Mouse (Mus musculus) cerebellum, postnatal 25 days (tissue): ENCODE results near the gene Smchd1.

Source experiments
- DNase-seq, 2 experiments: peaks; one replicate each; pipeline ENCODE4 v3.0.0; 2021; ENCODE audit warnings: mixed read lengths in 2 of 2

The Smchd1 gene

DNA sequence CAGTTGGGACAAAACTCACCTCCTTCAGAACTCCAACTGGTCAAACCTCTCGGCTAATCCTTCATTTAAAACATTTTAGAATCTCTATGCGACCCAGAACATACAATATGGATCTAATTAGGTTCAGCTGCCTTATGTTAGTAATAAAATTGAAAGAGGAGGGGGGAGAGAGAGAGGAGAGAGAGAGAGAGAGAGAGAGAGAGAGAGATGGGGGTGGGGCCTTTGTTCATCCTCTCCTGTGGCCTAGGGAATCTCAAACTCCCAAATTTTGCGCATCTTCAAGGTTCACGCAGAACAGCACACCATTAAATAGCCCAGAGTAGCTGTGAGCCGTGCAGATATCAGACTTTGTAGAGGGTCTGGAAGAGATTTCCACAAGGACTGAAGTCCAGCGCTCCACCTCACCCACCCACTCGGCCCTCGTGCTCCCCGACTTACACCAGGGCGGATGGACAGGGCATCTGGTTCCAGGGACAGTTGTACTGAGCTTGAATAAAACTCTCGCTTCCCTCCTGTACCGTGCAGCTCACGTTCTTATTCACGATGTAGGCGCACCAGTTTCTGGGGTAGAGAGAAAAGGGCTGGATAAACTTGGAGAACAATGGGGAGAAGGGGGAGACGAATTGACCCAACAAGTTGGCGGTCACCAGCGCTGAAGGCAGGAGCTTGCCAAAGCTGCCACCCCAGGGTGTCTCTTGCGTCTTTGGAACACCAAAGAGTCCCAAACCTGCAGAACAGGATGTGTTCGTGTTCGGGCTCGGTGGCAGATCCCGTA lies 165.2 kb downstream of the Smchd1 start:
- no peak for DNase-seq

DNA sequence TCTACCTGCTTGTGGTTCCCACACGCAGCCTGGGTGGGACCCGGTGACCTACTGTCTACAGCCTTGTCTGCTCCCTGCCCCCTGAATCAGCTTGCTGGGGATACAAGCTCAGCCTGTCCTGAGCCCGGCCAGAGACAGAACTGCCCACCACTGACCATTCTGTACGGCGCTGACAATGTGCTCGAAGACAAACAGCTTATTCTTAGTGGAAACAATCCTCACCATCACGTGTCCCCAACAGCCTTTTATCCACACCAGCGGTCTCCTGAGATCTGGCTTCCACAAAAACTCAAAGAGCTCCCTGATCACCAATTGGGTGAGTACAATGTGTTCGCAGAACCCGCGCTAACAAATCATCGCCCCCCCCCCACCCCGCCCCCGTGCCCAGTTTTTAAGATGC lies 166.0 kb downstream of the Smchd1 start:
- no peak for DNase-seq

DNA sequence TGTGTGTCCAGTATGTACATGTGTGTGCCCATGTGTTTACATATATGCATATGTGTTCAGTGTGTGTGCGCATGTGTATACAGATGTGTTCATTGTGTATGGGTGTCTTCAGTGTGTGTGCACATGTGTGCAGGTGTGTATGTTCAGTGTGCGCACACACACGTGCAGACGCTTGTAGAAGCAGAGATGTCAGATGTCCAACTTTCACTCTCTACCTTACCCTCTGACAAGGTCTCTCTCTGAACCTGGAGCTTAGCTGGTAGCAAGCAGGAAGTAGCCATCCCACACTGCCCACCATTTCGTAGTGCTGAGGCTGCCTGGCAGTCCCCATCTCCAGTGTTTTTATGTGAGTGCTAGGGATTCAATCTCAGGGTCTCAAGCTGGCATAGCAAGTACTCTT lies 166.8 kb downstream of the Smchd1 start:
- no peak for DNase-seq

DNA sequence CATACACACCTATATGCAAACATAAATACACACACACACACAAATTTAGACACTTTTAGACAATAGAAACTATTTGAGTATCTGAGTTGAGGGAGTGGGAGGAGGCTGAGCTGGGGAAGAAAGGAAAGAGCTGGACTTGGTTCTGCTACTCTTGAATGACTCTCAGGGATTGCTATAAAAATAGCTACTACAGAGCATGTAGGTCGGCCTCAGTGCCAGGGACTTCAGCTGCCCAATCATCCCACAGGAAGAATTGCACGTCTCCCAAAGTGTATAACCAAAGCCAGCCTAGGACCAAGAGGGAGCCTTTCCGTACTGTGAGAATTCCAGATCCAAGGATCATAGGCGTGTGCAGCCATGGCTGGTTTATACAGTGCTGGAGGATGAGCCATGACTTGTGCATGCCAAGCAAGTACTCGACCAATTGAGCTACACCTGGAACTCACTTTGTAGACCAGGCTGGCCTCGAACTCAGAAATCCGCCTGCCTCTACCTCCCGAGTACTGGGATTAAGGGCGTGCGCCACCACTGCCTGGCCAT lies 167.8 kb downstream of the Smchd1 start:
- DNase-seq, result no peak

DNA sequence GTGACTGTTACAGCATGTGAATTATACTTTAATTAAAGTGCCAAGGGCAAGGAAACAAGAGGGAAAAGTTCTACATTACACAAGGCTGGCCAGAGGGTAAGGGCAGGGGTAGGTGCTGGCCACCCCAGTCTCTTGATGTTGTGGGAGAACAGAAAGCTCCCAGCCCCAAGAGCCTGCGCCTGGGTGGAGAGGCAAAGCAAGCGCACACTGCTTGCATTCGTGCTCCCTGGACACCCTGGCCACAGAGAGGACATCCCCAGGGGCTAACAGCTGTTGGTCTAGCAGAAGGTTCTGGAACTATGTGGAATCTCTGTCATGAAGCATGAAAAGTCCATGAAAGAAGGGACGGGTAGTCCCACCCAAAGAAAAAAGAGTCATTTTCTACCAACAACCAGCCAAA lies 168.4 kb downstream of the Smchd1 start:
- DNase-seq, result no peak

DNA sequence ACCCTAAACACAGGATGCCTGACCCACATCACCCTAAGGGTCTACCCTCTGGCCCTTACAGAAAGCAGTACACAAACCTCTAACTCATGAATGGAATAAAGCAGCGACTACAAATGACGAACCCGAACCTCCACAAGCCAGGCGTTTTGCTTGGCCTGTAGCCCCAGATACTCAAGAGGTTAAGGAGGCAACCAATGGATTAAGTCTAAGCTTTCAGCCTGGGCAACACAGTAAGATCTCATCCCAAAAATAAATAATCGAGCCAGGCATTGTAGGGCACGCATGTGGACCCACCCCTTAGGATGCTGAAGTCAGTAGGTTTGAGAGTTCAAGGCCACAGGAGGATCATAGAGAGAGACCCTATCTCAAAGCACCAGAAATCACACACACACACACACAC lies 169.1 kb downstream of the Smchd1 start:
- DNase-seq, result no peak

DNA sequence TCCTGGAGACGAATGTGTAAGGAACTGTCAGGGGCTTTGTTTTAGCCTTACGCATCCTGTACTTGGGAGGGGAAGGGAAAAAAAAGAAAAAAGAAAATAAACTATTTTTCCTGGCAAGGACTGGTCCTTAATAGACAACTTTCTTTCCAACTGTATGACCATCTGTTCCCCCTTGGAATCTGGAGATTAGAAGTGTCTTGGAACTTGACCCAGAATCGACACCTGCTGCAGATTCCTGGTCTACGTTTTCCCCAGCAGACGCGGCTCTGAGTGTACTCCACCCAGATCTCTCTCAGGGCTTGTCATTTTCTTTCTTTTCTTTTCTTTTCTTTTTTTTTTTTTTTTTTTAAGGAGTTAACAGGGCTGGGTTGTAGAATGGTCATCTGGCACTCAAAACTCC lies 171.7 kb downstream of the Smchd1 start:
- DNase-seq, result peak in 1 of 2 experiments; percentile 18

DNA sequence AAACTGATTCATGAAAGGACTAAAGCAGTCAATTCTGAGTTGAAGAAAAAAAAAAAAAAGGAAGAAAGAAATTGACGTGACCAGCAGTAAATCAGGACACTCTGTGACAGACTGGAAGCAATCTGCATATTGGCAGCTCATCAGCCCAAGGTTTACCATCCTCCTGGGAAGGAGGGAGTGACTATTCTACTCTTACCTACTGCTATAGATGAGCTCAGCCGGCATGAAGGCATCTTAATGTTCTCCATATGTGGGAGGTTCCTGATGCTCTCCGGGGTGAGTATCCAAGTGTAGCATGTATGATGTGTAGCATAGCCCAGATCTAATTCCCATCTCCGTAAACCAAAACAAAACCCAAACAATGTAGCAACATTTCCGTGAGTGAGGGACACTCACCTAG lies 173.7 kb downstream of the Smchd1 start:
- no peak for DNase-seq

DNA sequence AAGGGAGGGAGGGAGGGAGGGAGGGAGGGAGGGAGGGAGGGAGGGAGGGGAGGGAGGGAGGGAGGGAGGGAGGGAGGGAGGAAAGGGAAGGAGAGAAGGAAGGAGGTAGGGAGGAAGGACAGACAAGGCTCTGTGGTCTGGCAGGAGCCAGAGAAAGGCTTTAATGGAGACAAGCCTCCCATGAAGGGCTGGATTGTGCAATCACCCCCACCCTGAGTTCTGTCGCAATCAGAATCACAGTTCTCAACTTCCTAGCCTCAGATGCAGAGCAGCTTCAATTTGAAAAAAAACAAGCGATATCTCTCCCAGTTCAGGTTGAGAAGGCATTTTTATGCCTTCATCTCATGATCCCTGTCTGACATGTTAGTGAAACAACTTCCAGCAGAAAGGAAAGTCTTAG lies 174.8 kb downstream of the Smchd1 start:
- no peak for DNase-seq

DNA sequence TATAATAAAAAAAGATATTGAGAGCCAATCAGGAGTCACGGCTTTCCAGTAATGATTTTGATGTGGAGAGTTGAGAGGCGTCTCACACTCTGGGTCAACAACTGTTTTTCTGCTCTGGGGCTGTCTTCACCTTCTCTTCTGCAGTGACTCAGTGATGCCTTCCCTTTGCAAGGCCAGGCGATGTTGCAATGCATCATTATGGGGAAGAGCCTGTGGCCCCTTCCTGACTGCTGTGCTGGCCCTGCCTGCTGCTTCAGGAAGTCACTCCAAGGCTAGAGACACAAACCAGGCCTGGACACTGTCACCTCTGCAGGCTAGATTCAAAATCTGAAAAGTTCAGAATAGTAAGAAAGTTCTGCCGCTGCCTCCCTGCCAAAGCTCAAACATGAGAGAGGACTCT lies 175.3 kb downstream of the Smchd1 start:
- DNase-seq, result no peak

DNA sequence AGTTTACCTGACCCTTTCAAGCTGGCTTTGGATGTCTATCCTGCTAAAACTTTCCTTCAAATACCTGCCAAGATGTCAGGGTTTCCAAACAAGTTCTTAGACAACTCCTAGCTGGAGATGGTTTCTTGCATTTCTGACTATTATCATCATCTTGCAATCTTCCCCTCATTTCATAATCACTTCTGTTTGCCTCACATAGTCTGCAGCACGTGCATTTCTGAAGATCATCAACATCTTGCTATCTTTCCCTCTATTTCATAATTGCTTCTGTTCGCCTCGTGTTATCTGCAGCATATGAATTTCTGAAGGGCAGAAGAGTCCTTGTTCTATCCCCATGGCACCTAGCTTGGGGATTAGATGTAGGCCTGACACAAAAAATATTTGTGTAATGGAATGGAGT lies 180.6 kb downstream of the Smchd1 start:
- DNase-seq, result no peak
